Mouse (Mus musculus) ovary, postnatal 36 days (tissue): ENCODE measurements around the gene Col8a2.
A peak's percentile ranks its signal among the peaks of the same experiment; 100 is the strongest.

Experiments used
- DNase-seq: peaks from one replicate; pipeline ENCODE4 v3.0.0; 2022; ENCODE audit warnings: low spot score, mixed read lengths

Col8a2 gene

GRCm38 (mm10) chr4:126301584-126302309, 15.2 kb downstream of the Col8a2 start:
- no peak for DNase-seq

GRCm38 (mm10) chr4:126303877-126304276, 17.3 kb downstream of the Col8a2 start:
- DNase-seq = no peak

- no peak for DNase-seq
Measured at GRCm38 (mm10) chr4:126305428-126305827, 18.8 kb downstream of the Col8a2 start.

- no peak for DNase-seq
Measured at GRCm38 (mm10) chr4:126306058-126306457, 19.5 kb downstream of the Col8a2 start.

GRCm38 (mm10) chr4:126306827-126307226, 20.2 kb downstream of the Col8a2 start:
- no peak for DNase-seq

- no peak for DNase-seq
Measured at GRCm38 (mm10) chr4:126309211-126309921, 22.8 kb downstream of the Col8a2 start.

GRCm38 (mm10) chr4:126309922-126310309, 23.3 kb downstream of the Col8a2 start:
- peak; percentile 82 for DNase-seq

- no peak for DNase-seq
Measured at GRCm38 (mm10) chr4:126310344-126310743, 23.8 kb downstream of the Col8a2 start.

- no peak for DNase-seq
Measured at GRCm38 (mm10) chr4:126311566-126312200, 25.1 kb downstream of the Col8a2 start.

GRCm38 (mm10) chr4:126313202-126313601, 26.6 kb downstream of the Col8a2 start:
- DNase-seq = no peak

- no peak for DNase-seq
Measured at GRCm38 (mm10) chr4:126314393-126314792, 27.8 kb downstream of the Col8a2 start.

- DNase-seq = no peak
Measured at GRCm38 (mm10) chr4:126315931-126316330, 29.3 kb downstream of the Col8a2 start.

GRCm38 (mm10) chr4:126316443-126317040, 29.9 kb downstream of the Col8a2 start:
- DNase-seq = no peak

GRCm38 (mm10) chr4:126319806-126320205, 33.2 kb downstream of the Col8a2 start:
- DNase-seq = no peak

- DNase-seq = peak; percentile 99
Measured at GRCm38 (mm10) chr4:126321111-126321853, 34.7 kb downstream of the Col8a2 start, which contains the start of gene Adprhl2. TSS of gene Adprhl2 (minus strand) at chr4:126321703.

GRCm38 (mm10) chr4:126321854-126322511, 35.4 kb downstream of the Col8a2 start:
- DNase-seq = peak; percentile 16

GRCm38 (mm10) chr4:126322646-126323045, 36.1 kb downstream of the Col8a2 start:
- no peak for DNase-seq

GRCm38 (mm10) chr4:126324861-126325260, 38.3 kb downstream of the Col8a2 start:
- no peak for DNase-seq

- peak; percentile 27 for DNase-seq
Measured at GRCm38 (mm10) chr4:126325281-126325861, 38.8 kb downstream of the Col8a2 start, which contains the start of gene Tekt2. TSS of gene Tekt2 (minus strand) at chr4:126325688.

- no peak for DNase-seq
Measured at GRCm38 (mm10) chr4:126326036-126326435, 39.4 kb downstream of the Col8a2 start.

- DNase-seq = no peak
Measured at GRCm38 (mm10) chr4:126330295-126330694, 43.7 kb downstream of the Col8a2 start.
